Mouse (Mus musculus) gastrocnemius, adult 8-10 months (tissue): ENCODE results near the gene Trpc5. TPM values are rescaled to one million over a fixed set of nuclear protein-coding genes. Genes with fewer than 3 reads are reported as not detected.

ENCODE experiments used
- DNase-seq, 2 experiments: peaks; one replicate each; pipeline ENCODE4 v3.0.0; 2022; ENCODE audit warnings: low spot score in 2 of 2
- total RNA-seq, 4 experiments: library from RNA; stranded (reverse); gene quantifications; 2 replicates each; pipeline ENCODE4 v1.2.4; 2022

Gene Trpc5
- total RNA-seq, result under 1 TPM in 2 of 4 experiments, not detected in 2; 0.07 to 0.12 TPM

GRCm38 (mm10) chrX:144688142-144688206 lies at the start of gene Trpc5:
TSS of gene Trpc5 (minus strand) at chrX:144688180.
- no peak for DNase-seq

DNA sequence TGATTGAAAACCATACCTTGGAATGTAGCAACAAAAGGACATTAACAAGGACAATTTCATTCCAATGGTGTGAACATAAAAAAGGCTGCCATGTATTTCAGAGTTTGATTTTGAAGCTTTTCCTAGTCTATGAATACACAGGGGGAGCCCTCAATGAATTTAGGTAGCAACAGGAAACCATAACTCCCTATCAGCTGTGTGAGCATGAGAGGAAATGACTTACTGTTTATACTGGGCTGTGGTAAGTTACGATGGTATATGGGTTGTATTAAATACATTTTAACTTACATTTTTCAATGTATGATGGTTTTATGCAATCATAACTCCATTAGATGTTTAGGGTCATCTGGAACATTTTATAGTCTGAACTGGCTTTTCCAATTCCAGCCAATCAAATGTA lies 28.4 kb upstream of the Trpc5 start:
- DNase-seq, result no peak

GRCm38 (mm10) chrX:144689859-144690181 lies 1.8 kb upstream of the Trpc5 start:
- no peak for DNase-seq

DNA sequence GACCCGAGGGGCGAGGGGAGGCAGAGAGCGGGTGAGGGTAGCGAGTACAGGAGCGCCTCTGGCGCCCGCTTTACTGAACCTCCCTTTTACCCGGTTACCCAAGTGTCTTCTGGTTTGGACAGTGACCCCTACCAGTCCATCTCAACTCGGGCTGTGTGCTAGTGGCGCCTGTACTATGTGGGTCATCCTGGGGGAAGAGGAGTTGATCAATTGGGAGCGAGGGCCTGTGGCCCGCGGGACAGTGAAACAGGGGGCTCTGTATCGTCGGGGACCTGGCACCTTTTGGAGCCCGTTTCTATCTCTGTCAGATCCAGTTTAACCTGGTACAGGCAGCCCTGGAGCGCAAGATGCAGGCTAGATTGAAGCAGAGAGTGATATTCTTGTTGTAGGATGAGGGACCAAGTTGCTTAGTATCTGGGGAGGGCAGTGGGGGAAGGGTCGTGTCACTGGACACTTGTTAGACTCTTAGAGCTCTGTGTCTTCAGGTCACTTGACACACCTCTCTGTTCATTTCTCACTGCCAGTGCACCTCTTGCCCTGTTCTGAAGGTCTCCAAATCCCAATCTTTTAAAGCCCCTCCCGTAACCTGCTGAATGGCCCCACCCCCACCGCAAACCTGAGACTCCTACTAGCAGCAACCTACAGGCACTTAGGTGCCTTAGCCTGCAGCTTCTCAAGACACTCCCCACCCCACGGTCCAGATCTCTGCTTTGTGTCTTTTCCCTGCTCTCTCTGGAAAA lies 1.3 kb upstream of the Trpc5 start:
- DNase-seq, result no peak

GRCm38 (mm10) chrX:144688207-144689118 lies 483 bp upstream of the Trpc5 start, which contains the start of gene Rtl4:
TSS of gene Rtl4 (plus strand) at chrX:144688907.
- no peak for DNase-seq

- DNase-seq, result no peak
These were observed 238 bp downstream of the Trpc5 start for GRCm38 (mm10) chrX:144687742-144688141.

GRCm38 (mm10) chrX:144652196-144652595 lies 35.8 kb downstream of the Trpc5 start:
- DNase-seq, result no peak

DNA sequence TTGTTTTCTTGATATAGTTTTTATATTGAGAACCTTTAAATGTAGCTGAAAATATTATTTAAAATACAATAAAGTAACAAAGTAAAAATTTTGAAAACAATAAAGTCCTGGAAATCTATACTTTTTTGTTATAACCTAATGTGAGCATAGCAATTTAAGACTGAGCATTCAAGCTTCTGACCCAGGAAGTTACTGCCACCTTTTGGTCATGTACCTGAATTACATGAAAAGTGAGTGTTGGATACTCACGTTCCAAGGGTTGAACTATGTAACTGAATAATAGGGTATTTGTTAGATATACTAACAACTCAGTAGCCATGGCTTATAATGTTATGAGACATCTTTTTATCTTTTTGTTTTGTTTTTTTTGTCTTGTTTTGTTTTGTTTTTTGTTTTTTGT lies 42.6 kb downstream of the Trpc5 start:
- no peak for DNase-seq

DNA sequence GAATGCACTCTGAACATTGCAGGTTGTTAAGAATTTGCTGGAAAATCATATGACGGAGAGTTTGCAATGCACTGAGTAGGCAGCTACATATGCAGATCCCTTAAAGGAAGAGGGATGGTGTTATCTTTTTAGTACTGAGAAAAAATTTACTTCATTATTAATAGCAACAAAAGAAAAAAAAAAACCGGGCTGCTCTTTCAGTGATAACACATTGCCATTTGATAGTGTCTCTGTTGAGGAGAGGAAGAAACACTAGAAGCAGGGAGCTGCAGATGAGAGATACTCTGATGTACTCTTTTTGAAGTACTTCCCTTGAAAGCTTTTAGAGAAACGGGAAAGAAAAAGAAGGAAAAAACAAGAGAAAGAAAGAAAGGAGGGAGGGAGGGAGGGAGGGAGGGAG lies 43.2 kb downstream of the Trpc5 start:
- DNase-seq, result no peak

DNA sequence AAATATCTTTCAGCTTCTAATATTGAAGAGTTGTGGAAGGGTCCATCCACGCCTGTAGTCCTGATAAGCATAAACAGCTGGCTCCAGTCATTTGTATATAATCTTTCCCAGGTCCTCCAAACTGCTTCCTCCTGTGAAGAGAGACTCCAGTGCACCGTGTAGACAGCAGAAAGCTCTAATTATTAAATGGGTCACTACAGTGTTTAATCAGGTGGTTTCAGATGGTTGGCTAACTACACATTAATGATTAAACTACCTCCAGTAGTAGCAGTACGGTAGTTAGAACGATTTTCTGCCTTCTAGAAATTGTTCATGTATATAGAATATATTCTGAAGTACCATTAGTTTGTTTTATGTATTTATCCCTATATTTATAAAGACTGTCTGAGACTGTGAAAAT lies 75.2 kb downstream of the Trpc5 start:
- no peak for DNase-seq

DNA sequence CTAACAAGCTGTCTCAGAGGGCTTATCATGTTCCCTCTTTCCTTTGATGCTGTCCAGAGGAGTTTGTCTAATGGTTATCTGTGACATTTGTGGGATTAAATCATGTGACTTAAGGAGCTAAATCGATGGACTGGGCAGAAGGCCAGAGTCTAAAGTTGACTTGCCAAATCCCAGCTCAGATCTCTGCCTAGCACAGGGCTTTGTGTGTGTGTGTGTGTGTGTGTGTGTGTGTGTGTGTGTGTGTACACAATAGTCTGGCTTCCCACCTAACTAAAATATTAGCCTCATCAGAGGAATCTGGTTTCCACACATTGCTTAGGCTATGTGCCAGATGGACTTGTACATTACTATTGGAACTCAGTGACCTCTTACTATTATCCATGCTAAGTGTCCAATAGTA lies 151.5 kb downstream of the Trpc5 start:
- no peak for DNase-seq

DNA sequence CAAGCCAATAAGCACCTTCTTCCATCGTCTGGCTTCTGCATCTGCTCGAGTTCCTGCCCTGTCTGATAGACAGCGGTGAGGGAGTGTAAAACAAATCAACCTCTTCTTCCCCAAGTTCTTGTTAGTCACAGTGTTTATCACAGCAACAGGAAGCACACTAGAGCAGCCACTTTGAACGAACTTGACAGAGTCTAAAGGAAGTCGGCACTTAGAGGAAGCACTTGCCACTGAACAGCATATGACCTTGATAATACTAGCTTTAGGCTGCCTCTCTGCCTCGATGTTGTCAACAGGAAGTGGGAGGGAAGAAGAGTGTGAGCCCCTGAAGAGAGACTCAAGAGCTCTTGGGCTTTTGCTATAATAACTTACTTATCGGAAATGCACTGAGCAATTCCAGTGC lies 161.9 kb downstream of the Trpc5 start:
- DNase-seq, result no peak

- no peak for DNase-seq
These were observed 164.7 kb downstream of the Trpc5 start for GRCm38 (mm10) chrX:144523239-144523638.

DNA sequence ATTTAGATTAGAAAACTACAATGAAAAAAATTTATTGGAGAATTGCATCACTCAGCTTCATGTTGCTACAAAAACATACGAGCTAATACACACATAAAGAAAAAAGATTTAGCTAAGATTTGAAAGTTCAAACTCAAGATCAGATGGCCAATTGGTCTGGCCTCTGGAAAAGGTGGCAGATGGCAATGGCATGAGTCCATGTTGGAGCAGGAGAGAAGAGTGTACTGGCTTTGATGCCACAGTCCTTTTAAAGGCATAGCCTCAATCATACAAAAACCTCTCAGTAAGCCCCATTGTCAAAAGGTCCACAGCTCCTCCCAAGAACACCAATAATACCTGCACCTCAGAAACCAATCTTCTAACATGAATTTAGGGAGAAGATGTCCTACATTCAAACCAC lies 196.6 kb downstream of the Trpc5 start:
- DNase-seq, result no peak

DNA sequence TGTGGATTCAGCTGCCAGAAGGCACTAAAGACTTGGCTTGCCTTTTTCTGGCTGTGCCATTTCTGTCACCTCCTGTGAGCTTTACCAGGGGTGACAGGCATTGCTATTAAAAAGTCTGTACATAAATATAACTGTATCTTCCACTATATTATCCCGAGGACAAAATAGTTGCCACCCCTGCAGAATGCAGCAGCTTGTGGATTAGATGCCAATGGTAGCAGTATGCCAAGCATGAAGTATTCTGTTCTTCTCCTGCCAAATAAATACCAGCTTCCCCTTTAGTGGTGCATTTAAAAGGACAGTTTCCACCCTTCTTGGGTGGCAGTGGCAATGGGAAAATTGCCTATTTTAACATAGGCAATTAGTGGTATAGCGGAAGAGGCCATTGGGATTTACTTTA lies 223.6 kb downstream of the Trpc5 start:
- no peak for DNase-seq

GRCm38 (mm10) chrX:144456281-144456680 lies 231.7 kb downstream of the Trpc5 start, which contains the start of gene Trpc5os:
TSS of gene Trpc5os (plus strand) at chrX:144456581.
- no peak for DNase-seq

DNA sequence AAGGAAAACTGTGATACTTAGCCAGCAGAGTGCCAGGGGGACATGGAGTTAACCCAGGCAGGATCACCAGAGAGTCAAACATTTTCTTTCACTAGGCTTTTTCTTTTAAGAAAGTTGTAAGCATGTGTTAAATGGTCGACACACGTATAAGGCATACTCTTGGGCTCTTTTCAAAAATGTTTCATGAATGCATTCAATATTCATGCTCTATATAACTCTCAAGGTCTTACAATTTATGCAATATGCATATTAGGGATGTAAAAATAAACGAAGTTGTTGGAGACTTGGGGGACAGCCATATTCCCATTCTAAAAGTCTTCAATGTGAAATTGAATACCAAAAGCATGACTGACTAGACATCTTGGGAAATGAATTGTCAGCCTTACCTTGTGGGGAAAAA lies 264.1 kb downstream of the Trpc5 start:
- DNase-seq, result no peak

- no peak for DNase-seq
These were observed 266.9 kb downstream of the Trpc5 start for GRCm38 (mm10) chrX:144421091-144421490.

- DNase-seq, result no peak
These were observed 267.7 kb downstream of the Trpc5 start for GRCm38 (mm10) chrX:144420259-144420658.

- no peak for DNase-seq
These were observed 279.9 kb downstream of the Trpc5 start for GRCm38 (mm10) chrX:144408036-144408435.

GRCm38 (mm10) chrX:144403526-144403925 lies 284.5 kb downstream of the Trpc5 start:
- DNase-seq, result no peak

DNA sequence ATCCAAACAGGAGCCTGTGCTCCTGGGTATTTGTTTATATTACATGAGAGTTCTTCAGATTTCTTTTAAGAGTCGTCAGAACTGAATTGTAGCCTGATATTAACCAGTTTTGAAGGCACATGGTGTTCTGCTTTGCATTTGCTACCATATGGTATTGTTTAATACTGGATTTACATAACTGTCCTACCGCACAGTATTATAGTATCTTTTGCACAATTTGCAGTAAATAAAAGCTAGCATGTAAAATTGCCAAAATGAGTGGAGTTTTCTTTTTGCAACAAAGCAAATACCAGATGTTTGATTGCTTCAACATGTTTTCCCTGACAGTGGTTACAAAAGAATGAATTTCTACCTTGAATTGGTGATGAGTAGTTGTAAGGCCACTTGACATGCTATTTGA lies 313.8 kb downstream of the Trpc5 start:
- no peak for DNase-seq

DNA sequence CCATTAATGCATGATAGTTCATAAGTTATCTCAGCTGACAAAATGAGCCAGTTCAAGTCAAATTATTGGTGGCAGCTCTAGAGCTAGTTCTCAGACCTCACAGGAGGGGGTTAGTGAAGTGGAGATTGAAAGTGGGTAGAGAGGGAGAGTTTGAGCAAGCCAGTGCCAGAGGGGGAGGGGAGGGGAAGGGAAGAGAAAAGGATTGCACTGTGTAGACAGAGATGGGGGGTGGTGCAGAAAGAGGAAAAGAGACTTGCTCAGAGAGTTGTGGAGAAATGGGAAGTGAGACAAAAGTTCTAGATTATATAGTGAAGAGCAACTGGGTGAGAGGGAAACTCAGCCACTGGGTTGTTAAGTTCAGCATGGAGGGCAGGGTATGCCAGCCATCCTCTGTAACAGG lies 349.6 kb downstream of the Trpc5 start:
- no peak for DNase-seq
